Mouse (Mus musculus) liver, embryonic 14.5 days (tissue): ENCODE measurements around the gene Fgfr2. TPM values are rescaled to one million over a fixed set of nuclear protein-coding genes. Genes with fewer than 3 reads are reported as not detected.
A peak's percentile ranks its signal among the peaks of the same experiment; 100 is the strongest.

ENCODE experiments used
- ATAC-seq: fragments of 200-750 bp; cut with Nextera tagmentation; 2 replicates; pipeline ENCODE4 v1.8.0; 2017; ENCODE audit warnings: moderate number of reproducible peaks, mild to moderate bottlenecking, moderate library complexity; ENCODE audit not compliant: insufficient read depth
- DNase-seq, 3 experiments: peaks; one replicate each; pipeline ENCODE4 v3.0.0-alpha.2; 2012 to 2013; ENCODE audit warnings: low read depth in 3 of 3, low spot score in 3 of 3
- H3K27ac ChIP-seq: fragments of 300-500 bp; sonication (generic); 2 replicates; pipeline ENCODE4 v1.5.1; 2014; ENCODE audit warnings: moderate library complexity, mild to moderate bottlenecking, control low read depth, inconsistent platforms
- H3K27me3 ChIP-seq: fragments of 300-500 bp; sonication (generic); 2 replicates; pipeline ENCODE4 v1.6.1; 2014; ENCODE audit warnings: mild to moderate bottlenecking, low read length, moderate library complexity; ENCODE audit not compliant: control insufficient read depth, insufficient read depth
- H3K36me3 ChIP-seq: fragments of 300-500 bp; sonication (generic); replicated peaks from 2 replicates; pipeline ENCODE4 v1.6.1; 2014; ENCODE audit warnings: low read depth; ENCODE audit not compliant: control insufficient read depth, insufficient read depth
- H3K4me1 ChIP-seq, 2 experiments: fragments of 200-500 bp in 1 of 2; fragments of 300-500 bp in 1 of 2; sonication (generic) in 1 of 2; replicated peaks; 2 replicates each; pipeline ENCODE4 v1.6.1; 2012 to 2014; ENCODE audit warnings: antibody characterized with exemption in 1 of 2, inconsistent platforms in 1 of 2, low read length in 1 of 2; ENCODE audit not compliant: control insufficient read depth in 2 of 2, insufficient read depth in 2 of 2
- H3K4me2 ChIP-seq: fragments of 300-500 bp; sonication (generic); 2 replicates; pipeline ENCODE4 v1.6.1; 2014; ENCODE audit warnings: low read depth, mild to moderate bottlenecking, control low read depth, moderate library complexity
- H3K4me3 ChIP-seq, 2 experiments: fragments of 200-500 bp in 1 of 2; fragments of 300-500 bp in 1 of 2; sonication (generic) in 1 of 2; 2 replicates each; pipeline ENCODE4 v1.5.1; 2012 to 2014; ENCODE audit warnings: low read depth in 2 of 2, low read length in 2 of 2, mild to moderate bottlenecking in 2 of 2, control low read depth in 1 of 2, inconsistent platforms in 1 of 2, moderate library complexity in 1 of 2; ENCODE audit not compliant: insufficient read depth in 1 of 2
- H3K9ac ChIP-seq: fragments of 300-500 bp; sonication (generic); replicated peaks from 2 replicates; pipeline ENCODE4 v1.6.1; 2014; ENCODE audit warnings: mild to moderate bottlenecking, control low read depth, moderate library complexity
- H3K9me3 ChIP-seq: fragments of 300-500 bp; sonication (generic); 2 replicates; pipeline ENCODE4 v1.6.1; 2016; ENCODE audit warnings: low read length, mixed read lengths; ENCODE audit not compliant: control insufficient read depth
- CTCF ChIP-seq: IDR thresholded peaks from 2 replicates; pipeline ENCODE4 v1.5.1; 2016; ENCODE audit warnings: antibody characterized with exemption, low read depth, control low read depth
- EP300 ChIP-seq: IDR thresholded peaks from 2 replicates; pipeline ENCODE4 v1.6.1; 2016; ENCODE audit warnings: antibody characterized with exemption, low read depth
- WGBS: fragments of 180-500 bp; shearing (Covaris S2); extraction: QIAGEN DNeasy Blood & Tissue Kit; methylation state at CpG from one replicate; pipeline ENCODE4 v1.1.7; 2014; ENCODE audit not compliant: insufficient replicate concordance; 5-methylcytosine and 5-hydroxymethylcytosine counted together
- polyA plus RNA-seq, 2 experiments: library from polyadenylated mRNA; depleted of rRNA in 1 of 2; stranded (reverse) in 1 of 2; unstranded in 1 of 2; fragments of >200 nt; fragmentation: Nextera tagmentation in 1 of 2; extraction: Ambion mirVana in 1 of 2; gene quantifications; 2 replicates each; pipeline versions ENCODE4 v1.2.1 to v1.2.3; 2012 to 2014

The Fgfr2 gene
- polyA plus RNA-seq, 2 experiments = 7.9 to 8.8 TPM

- WGBS = 65% methylated on average over 3 of the region's 3 CpGs
- no peaks in the 10 kb centered on the region for H3K9me3 ChIP-seq
- no peaks in the 10 kb centered on the region for H3K36me3 ChIP-seq
- ATAC-seq = no peak
- no peaks in the 10 kb centered on the region for H3K4me1 ChIP-seq
- no peak overlapping the region for H3K27ac ChIP-seq
- H3K4me3 ChIP-seq = no peak overlapping the region
- no peak overlapping the region for H3K9ac ChIP-seq
- TF ChIP-seq CTCF (no peak), EP300 (no peak)
- no peak for DNase-seq
- H3K27me3 ChIP-seq = no peaks in the 10 kb centered on the region
- H3K4me2 ChIP-seq = no peak overlapping the region
Observed at GRCm38 (mm10) chr7:132296132-132296531, 827.0 kb downstream of the Fgfr2 start.

DNA sequence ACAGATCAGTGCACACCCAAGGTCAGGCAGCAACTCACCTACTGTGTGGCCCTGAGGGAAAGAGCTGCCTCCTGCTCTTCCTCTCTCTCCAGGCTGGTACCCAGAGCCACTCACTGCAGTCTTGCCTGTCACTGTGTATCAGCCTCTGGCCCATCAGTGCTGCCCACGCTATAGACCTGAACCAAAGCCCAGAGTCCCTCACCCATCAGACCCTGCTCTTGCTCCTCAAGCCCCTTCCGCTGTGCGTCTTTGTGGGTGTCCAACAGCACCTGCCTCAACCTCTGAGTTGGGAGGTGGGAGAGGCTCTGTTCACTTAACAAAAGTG lies 835.8 kb downstream of the Fgfr2 start:
- Histone ChIP-seq H3K27me3 (no peaks in the 10 kb centered on the region), H3K27ac (no peak overlapping the region), H3K9ac (no peak overlapping the region), H3K4me3 (no peak overlapping the region), H3K4me1 (peaks cover 0 to 15% of the 10 kb centered on the region in 2 experiments; a peak in 2 of 4 replicates), H3K4me2 (no peak overlapping the region), H3K36me3 (no peaks in the 10 kb centered on the region), H3K9me3 (no peaks in the 10 kb centered on the region)
- ATAC-seq (no peak), DNase-seq (no peak)
- 73% methylated on average over 3 of the region's 3 CpGs for WGBS
- TF ChIP-seq CTCF = no peak
- TF ChIP-seq EP300 = no peak

- Histone ChIP-seq H3K4me3 (no peak overlapping the region), H3K27ac (no peak overlapping the region), H3K27me3 (no peaks in the 10 kb centered on the region), H3K9ac (no peak overlapping the region), H3K4me1 (peaks cover 0 to 15% of the 10 kb centered on the region in 2 experiments; a peak in 2 of 4 replicates), H3K9me3 (no peaks in the 10 kb centered on the region), H3K36me3 (no peaks in the 10 kb centered on the region), H3K4me2 (no peak overlapping the region)
- no peak for TF ChIP-seq EP300
- TF ChIP-seq CTCF = no peak
- WGBS = 23% methylated on average over 14 of the region's 14 CpGs
- DNase-seq (peak in 1 of 3 experiments; percentile 19), ATAC-seq (peak; percentile 33; the same call in 1 of the 2 replicates)
Observed at GRCm38 (mm10) chr7:132286630-132287339, 836.4 kb downstream of the Fgfr2 start.

- DNase-seq (no peak), ATAC-seq (no peak)
- WGBS = 16% methylated on average over 1 of the region's 1 CpGs
- Histone ChIP-seq H3K9ac (no peak overlapping the region), H3K27me3 (no peaks in the 10 kb centered on the region), H3K4me2 (no peak overlapping the region), H3K27ac (no peak overlapping the region), H3K4me3 (no peak overlapping the region), H3K36me3 (no peaks in the 10 kb centered on the region), H3K4me1 (peaks cover 0 to 15% of the 10 kb centered on the region in 2 experiments; a peak in 2 of 4 replicates), H3K9me3 (no peaks in the 10 kb centered on the region)
- TF ChIP-seq EP300 = no peak
- no peak for TF ChIP-seq CTCF
Observed at GRCm38 (mm10) chr7:132284795-132285194, 838.4 kb downstream of the Fgfr2 start.

- no peak for TF ChIP-seq CTCF
- no peak for TF ChIP-seq EP300
- Histone ChIP-seq H3K9ac (no peak overlapping the region), H3K36me3 (no peaks in the 10 kb centered on the region), H3K4me1 (peaks cover 0 to 15% of the 10 kb centered on the region in 2 experiments; a peak in 2 of 4 replicates), H3K9me3 (no peaks in the 10 kb centered on the region), H3K4me2 (no peak overlapping the region), H3K27ac (no peak overlapping the region), H3K4me3 (no peak overlapping the region), H3K27me3 (no peaks in the 10 kb centered on the region)
- DNase-seq (no peak), ATAC-seq (no peak)
- WGBS = 72% methylated on average over 7 of the region's 7 CpGs
Observed at GRCm38 (mm10) chr7:132284048-132284737, 839.0 kb downstream of the Fgfr2 start.
